Mouse (Mus musculus) neutrophil, adult 83 days (primary cell): Measurements from ENCODE around the gene Plp2. TPM values are rescaled to one million over a fixed set of nuclear protein-coding genes. Genes with fewer than 3 reads are reported as not detected.

Source experiments
- total RNA-seq, 2 experiments: library from RNA; stranded (reverse); gene quantifications; one replicate each; pipeline ENCODE4 v1.2.4; 2023

Gene Plp2
- total RNA-seq: 100 to 1,000 TPM; 423 to 453 TPM

GRCm38 (mm10) chrX:7670921-7671623, at the start of gene Plp2:
Gene Plp2, minus strand, starts transcription at chrX:7671390.

GRCm38 (mm10) chrX:7714135-7714899, 43.1 kb upstream of the Plp2 start, which contains the start of gene Wdr45:
Gene Wdr45, plus strand, starts transcription at chrX:7714333.

GRCm38 (mm10) chrX:7696954-7697381, 25.8 kb upstream of the Plp2 start, which contains the start of gene Gpkow:
Gene Gpkow, plus strand, starts transcription at chrX:7697131.

GRCm38 (mm10) chrX:7680864-7681263, 9.7 kb upstream of the Plp2 start, which contains the start of gene Magix:
Gene Magix, minus strand, starts transcription at chrX:7681251.

GRCm38 (mm10) chrX:7657221-7657639, 14.0 kb downstream of the Plp2 start, which contains the start of gene Prickle3:
Gene Prickle3, plus strand, starts transcription at chrX:7657260.

GRCm38 (mm10) chrX:7638401-7639091, 32.6 kb downstream of the Plp2 start, which contains the start of gene Syp:
Gene Syp, plus strand, starts transcription at chrX:7638471.

Other genes with a start within 250 kb of the Plp2 start
- gene Foxp3, start 97.7 kb downstream of the Plp2 start, total RNA-seq: not detected
- gene Ppp1r3f, start 97.1 kb downstream of the Plp2 start, total RNA-seq: 1 to 10 TPM in 1 of 2 experiments, under 1 TPM in 1; 0.33 to 2.0 TPM
- gene Ccdc22, start 65.9 kb downstream of the Plp2 start, total RNA-seq: 10 to 100 TPM; 19.7 to 20.2 TPM
- under 1 TPM; 0.11 to 0.15 TPM for gene Cacna1f, start 64.3 kb downstream of the Plp2 start, total RNA-seq
- 1 to 10 TPM; 1.3 to 3.3 TPM for gene Syp, start 32.9 kb downstream of the Plp2 start, total RNA-seq
- 10 to 100 TPM; 39.9 to 49.9 TPM for gene Prickle3, start 14.1 kb downstream of the Plp2 start, total RNA-seq
- under 1 TPM in 1 of 2 experiments, not detected in 1; 0.20 TPM for gene Magix, start 9.9 kb upstream of the Plp2 start, total RNA-seq
- 10 to 100 TPM; 28.3 to 29.5 TPM for gene Gpkow, start 25.7 kb upstream of the Plp2 start, total RNA-seq
- gene Wdr45, start 42.9 kb upstream of the Plp2 start, total RNA-seq: 10 to 100 TPM; 38.2 to 41.9 TPM
- not detected for gene Gm45208, start 50.9 kb upstream of the Plp2 start, total RNA-seq
- gene Praf2, start 57.0 kb upstream of the Plp2 start, total RNA-seq: 1 to 10 TPM; 5.0 to 5.5 TPM
- under 1 TPM; 0.57 to 0.90 TPM for gene Ccdc120, start 79.5 kb upstream of the Plp2 start, total RNA-seq
- gene Tfe3, start 91.2 kb upstream of the Plp2 start, total RNA-seq: 10 to 100 TPM; 68.1 to 79.5 TPM
- gene Gripap1, start 118.4 kb upstream of the Plp2 start, total RNA-seq: 100 to 1,000 TPM; 123 to 144 TPM
- 1 to 10 TPM; 1.2 to 7.5 TPM for gene Kcnd1, start 150.9 kb upstream of the Plp2 start, total RNA-seq
- 100 to 1,000 TPM; 119 to 128 TPM for gene Otud5, start 170.0 kb upstream of the Plp2 start, total RNA-seq
- gene Pim2, start 206.9 kb upstream of the Plp2 start, total RNA-seq: 1 to 10 TPM; 2.6 to 4.0 TPM
- gene Slc35a2, start 212.6 kb upstream of the Plp2 start, total RNA-seq: 10 to 100 TPM; 22.8 to 23.3 TPM
- gene Pqbp1, start 227.9 kb upstream of the Plp2 start, total RNA-seq: 10 to 100 TPM; 35.3 to 39.9 TPM
- 10 to 100 TPM; 43.0 to 48.2 TPM for gene Timm17b, start 228.0 kb upstream of the Plp2 start, total RNA-seq
- gene Gm10491, start 236.4 kb upstream of the Plp2 start, total RNA-seq: not detected
- not detected for gene Gm10490, start 238.2 kb upstream of the Plp2 start, total RNA-seq
- not detected for gene Pcsk1n, start 248.4 kb upstream of the Plp2 start, total RNA-seq